Mouse (Mus musculus): ENCODE data around the gene Tmem151b. TPM values are rescaled to one million over a fixed set of nuclear protein-coding genes. Genes with fewer than 3 reads are reported as not detected.

Tmem151b gene
- total and polyA plus RNA-seq, 2 experiments from 2014 or later: 32.2 to 79.2 TPM

DNA sequence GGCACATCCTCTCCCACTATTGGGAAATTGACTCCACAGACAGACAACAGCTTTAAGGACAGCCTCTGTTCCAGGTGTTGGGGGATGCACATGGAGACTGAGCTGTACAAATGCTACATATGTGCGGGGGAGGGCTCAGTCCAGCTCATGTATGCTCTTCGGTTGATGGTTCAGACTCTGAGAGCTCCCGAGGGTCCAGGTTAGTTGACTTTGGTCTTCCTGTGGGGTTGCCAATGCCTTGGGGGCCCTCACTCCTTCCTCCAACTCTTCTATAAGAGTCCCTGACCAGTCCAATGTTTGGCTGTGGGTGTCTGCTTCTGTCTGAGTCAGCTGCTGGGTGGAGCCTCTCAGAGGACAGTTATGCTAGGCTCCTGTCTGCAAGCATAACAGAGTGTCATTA, 3.6 kb upstream of the Tmem151b start:
- Histone ChIP-seq H3K9me3 (ENCODE audit: low read length) (no peaks in the 10 kb centered on the region), H3K4me3 (ENCODE audit: low read depth, low read length) (no peak overlapping the region), H3K36me3 (ENCODE audit: insufficient read depth) (no peaks in the 10 kb centered on the region), H3K4me1 (ENCODE audit: insufficient read depth) (peaks cover 9% of the 10 kb centered on the region), H3K9ac (no peak overlapping the region), H3K27me3 (ENCODE audit: insufficient read depth, low read length) (no peaks in the 10 kb centered on the region), H3K27ac (ENCODE audit: low read depth, low read length) (no peak overlapping the region), H3K4me2 (ENCODE audit: low read depth) (no peak overlapping the region)
- no peak for TF ChIP-seq CTCF (IDR thresholded peaks at IDR 0.05; ENCODE audit: low read depth)
- ATAC-seq: no peak
- WGBS: 86% methylated on average over 3 of the region's 3 CpGs
- DNase-seq: no peak

DNA sequence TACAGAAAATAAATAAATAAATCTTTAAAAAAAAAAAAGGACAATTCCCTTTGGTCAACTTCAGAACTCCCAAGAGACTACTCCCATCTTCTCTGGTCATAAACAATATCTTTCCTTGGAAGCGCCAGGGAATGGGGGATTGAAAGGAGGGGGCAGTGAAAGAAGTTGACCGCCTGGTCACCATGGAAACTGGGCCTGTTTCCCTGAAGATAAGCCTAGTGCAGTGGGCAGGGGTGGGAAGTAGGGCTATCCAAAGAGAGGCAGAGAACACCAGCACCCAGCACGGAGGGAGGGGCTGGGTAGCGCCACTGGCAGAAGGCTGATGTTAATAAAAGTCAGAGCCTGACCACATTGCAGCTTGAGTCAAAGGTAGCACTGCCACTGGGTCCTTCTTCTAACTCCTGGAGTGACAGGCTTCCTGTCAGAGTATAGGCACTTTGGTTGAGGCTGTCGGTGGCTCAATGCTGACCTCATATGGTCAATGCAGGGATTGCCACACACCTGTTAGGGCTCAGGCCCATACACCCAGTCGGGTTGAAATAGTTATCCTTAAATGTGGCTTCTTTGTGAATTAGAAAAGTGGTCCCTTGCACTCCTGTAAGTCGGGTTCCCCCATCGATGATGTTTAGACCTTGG, 2.5 kb upstream of the Tmem151b start:
- 0 out of 2 replicates have a peak, but pooled peaks cover 2% of the 10 kb centered on the region for H3K36me3 ChIP-seq (ENCODE audit: insufficient read depth)
- no peak overlapping the region for H3K27ac ChIP-seq (ENCODE audit: low read depth, low read length)
- no peak overlapping the region for H3K4me2 ChIP-seq (ENCODE audit: low read depth)
- 2% methylated on average over 8 of the region's 8 CpGs for WGBS
- peak; percentile 94 for TF ChIP-seq CTCF (IDR thresholded peaks at IDR 0.05; ENCODE audit: low read depth)
- H3K9ac ChIP-seq: no peak overlapping the region
- H3K9me3 ChIP-seq (ENCODE audit: low read length): no peaks in the 10 kb centered on the region
- H3K4me1 ChIP-seq (ENCODE audit: insufficient read depth): peaks cover 14% of the 10 kb centered on the region
- ATAC-seq (0 out of 2 replicates have a peak, but pooled peaks have one; percentile 18), DNase-seq (peak; percentile 87)
- no peaks in the 10 kb centered on the region for H3K27me3 ChIP-seq (ENCODE audit: insufficient read depth, low read length)
- no peak overlapping the region for H3K4me3 ChIP-seq (ENCODE audit: low read depth, low read length)

DNA sequence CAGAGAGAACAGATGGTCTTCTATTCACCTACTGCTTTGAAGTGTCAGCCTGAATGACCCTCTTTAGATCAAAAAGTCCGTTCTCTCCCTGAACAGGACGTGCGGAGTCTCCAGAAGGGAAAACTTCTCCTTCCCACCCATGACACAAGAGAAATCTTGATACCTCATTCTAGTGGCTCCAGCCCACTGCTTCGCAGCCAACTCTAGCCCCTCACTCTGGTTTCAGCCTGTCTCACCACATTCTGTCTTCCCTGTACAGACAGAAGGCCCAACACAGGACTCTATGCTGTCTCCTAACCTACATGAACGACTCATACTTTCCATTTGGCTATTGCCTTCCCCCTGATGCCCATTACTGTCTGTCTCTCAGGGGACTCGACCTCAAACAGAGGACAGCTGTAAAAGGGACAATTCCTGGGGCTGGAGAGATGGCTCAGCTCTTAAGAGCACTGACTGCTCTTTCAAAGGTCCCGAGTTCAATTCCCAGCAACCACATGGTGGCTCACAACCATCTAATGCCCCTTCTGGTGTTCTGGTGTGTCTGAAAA, 1.8 kb upstream of the Tmem151b start:
- Histone ChIP-seq H3K4me1 (ENCODE audit: insufficient read depth) (peaks cover 12% of the 10 kb centered on the region), H3K4me2 (ENCODE audit: low read depth) (no peak overlapping the region), H3K36me3 (ENCODE audit: insufficient read depth) (peaks cover 7% of the 10 kb centered on the region), H3K27me3 (ENCODE audit: insufficient read depth, low read length) (no peaks in the 10 kb centered on the region), H3K27ac (ENCODE audit: low read depth, low read length) (no peak overlapping the region), H3K9ac (no peak overlapping the region), H3K4me3 (ENCODE audit: low read depth, low read length) (no peak overlapping the region), H3K9me3 (ENCODE audit: low read length) (no peaks in the 10 kb centered on the region)
- ATAC-seq (no peak), DNase-seq (no peak)
- WGBS: 47% methylated on average over 7 of the region's 7 CpGs
- no peak for TF ChIP-seq CTCF (IDR thresholded peaks at IDR 0.05; ENCODE audit: low read depth)

DNA sequence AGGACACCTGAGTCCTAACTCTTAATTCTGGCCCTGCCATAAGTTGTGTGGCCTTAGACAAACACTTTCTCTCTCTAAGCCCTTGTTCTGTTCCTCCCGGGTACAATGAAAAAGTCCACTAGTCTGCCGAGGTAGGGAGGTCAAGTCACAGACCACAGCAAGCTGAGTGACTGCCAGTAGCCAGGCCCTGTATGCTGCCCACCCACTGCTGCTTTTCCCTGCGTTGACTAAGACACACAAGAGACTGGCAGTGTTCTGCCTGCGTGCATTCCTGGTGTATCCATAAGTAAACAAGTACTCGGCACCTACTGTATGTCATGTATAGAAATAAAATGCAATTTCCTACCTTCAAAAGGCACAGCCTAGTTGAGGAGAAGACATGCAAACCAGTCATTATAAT, 776 bp upstream of the Tmem151b start:
- TF ChIP-seq CTCF (IDR thresholded peaks at IDR 0.05; ENCODE audit: low read depth): no peak
- H3K4me2 ChIP-seq (ENCODE audit: low read depth): peak overlapping the region; percentile 55
- ATAC-seq (no peak), DNase-seq (no peak)
- peak overlapping the region; percentile 97 for H3K9ac ChIP-seq
- peak overlapping the region; percentile 93; the same call in 1 of the 2 replicates for H3K27ac ChIP-seq (ENCODE audit: low read depth, low read length)
- H3K4me1 ChIP-seq (ENCODE audit: insufficient read depth): peaks cover 8% of the 10 kb centered on the region
- no peaks in the 10 kb centered on the region for H3K9me3 ChIP-seq (ENCODE audit: low read length)
- 32% methylated on average over 5 of the region's 5 CpGs for WGBS
- peak overlapping the region; percentile 88; the same call in 1 of the 2 replicates for H3K4me3 ChIP-seq (ENCODE audit: low read depth, low read length)
- H3K36me3 ChIP-seq (ENCODE audit: insufficient read depth): peaks cover 17% of the 10 kb centered on the region
- H3K27me3 ChIP-seq (ENCODE audit: insufficient read depth, low read length): no peaks in the 10 kb centered on the region

DNA sequence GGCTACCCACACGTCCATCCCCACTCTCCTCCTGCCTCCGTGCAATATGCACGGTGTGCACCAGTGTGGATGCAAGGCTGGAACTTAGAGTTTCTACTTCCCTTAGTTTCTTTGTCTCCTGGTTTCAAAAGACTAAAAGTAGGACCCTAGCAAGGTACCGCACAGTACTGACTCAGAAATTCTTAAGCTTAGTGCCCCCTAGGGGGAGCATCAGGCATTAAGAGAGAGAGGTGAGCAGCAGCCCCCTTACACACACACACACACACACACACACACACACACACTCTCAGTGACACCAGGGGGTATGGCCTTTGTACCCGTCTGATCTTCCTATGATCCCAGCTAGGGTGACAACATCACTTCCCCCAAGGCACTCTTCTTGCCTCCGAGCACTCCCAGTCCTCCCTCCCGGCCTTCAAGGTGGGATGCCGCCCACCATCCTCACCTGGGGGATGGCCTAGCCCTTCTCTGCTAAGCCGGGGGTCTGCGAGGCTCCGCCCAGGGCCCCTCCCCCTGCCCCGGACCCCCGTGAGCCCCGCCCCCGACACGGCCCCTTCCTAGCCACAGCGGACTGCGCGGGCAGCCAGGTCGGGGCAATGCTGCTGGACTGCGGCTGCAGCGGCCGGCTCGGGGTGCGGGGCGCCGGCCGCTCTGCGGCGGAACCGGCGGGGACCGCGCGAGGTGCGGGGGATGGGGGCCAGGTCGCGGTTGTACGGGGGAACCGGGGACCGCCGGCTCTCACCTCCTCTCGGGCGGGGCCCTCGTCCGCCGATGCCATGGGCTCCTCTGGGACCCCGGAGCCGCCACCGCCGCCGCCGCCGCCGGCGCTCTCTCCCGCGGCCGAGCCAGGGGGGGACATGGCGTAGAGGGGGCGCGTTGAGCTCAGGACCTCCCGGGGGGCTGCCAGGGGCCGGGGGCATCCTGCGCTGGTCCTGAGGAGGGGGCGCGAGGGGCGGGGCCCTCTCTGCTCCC, 650 bp downstream of the Tmem151b start:
- peak; percentile 75 for TF ChIP-seq CTCF (IDR thresholded peaks at IDR 0.05; ENCODE audit: low read depth)
- DNase-seq (peak; percentile 88), ATAC-seq (peak; percentile 85)
- WGBS: 5% methylated on average over 35 of the region's 68 CpGs
- Histone ChIP-seq H3K9ac (peak overlapping the region; percentile 97), H3K4me2 (ENCODE audit: low read depth) (peak overlapping the region; percentile 55), H3K36me3 (ENCODE audit: insufficient read depth) (peaks cover 28% of the 10 kb centered on the region), H3K4me3 (ENCODE audit: low read depth, low read length) (peak overlapping the region; percentile 88), H3K4me1 (ENCODE audit: insufficient read depth) (peaks cover 11% of the 10 kb centered on the region), H3K9me3 (ENCODE audit: low read length) (no peaks in the 10 kb centered on the region), H3K27ac (ENCODE audit: low read depth, low read length) (peak overlapping the region; percentile 93), H3K27me3 (ENCODE audit: insufficient read depth, low read length) (no peaks in the 10 kb centered on the region)

DNA sequence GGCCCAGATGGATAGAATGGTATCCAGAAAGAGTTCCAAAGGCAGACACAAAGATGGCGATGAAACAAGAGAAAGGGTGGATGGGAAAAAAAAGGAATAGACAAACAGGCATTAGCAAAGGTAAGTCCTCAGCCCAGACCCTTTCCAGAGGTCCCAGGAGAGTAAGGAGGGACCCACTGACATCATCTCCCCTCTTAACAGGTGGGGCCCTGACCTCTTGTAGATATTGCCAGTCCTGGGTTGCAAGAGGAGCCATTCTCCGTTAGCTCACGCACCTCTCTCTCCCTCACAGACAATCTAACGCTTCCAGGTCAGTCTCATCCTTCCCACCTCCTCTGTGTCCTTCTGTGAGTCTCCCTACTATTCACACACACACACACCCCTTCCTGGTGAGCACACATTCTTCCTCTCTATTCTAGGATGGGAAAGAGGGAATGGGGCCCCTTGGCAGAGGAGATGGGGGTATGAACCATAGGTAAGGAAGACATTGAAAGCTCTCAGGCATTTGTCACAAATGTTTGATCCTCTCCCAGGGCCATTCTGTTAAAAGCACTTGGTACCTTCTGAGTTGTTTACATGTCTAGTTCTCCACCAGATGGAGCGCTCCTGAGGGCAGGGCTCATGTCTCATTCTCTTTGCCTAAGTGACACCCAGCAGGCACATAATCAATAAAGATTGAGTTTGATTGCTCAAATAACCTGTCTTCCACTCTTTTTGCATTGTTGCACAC, 1.9 kb downstream of the Tmem151b start:
- WGBS: 79% methylated on average over 5 of the region's 5 CpGs
- Histone ChIP-seq H3K27ac (ENCODE audit: low read depth, low read length) (no peak overlapping the region), H3K4me2 (ENCODE audit: low read depth) (peak overlapping the region; percentile 55), H3K27me3 (ENCODE audit: insufficient read depth, low read length) (no peaks in the 10 kb centered on the region), H3K9ac (peak overlapping the region; percentile 35), H3K9me3 (ENCODE audit: low read length) (no peaks in the 10 kb centered on the region), H3K4me1 (ENCODE audit: insufficient read depth) (peaks cover 11% of the 10 kb centered on the region), H3K36me3 (ENCODE audit: insufficient read depth) (peaks cover 28% of the 10 kb centered on the region), H3K4me3 (ENCODE audit: low read depth, low read length) (peak overlapping the region; percentile 88)
- peak; percentile 33 for TF ChIP-seq CTCF (IDR thresholded peaks at IDR 0.05; ENCODE audit: low read depth)
- DNase-seq (no peak), ATAC-seq (no peak)

All from forebrain, postnatal 0 days (tissue).